Mouse (Mus musculus) granulocyte monocyte progenitor cell, adult 5-6 weeks (primary cell): ENCODE results near the gene Lce1c. TPM values are rescaled to one million over a fixed set of nuclear protein-coding genes. Genes with fewer than 3 reads are reported as not detected.

ENCODE experiments used
- ATAC-seq: replicated peaks from 2 replicates; pipeline ENCODE4 v1.8.0; 2016; ENCODE audit warnings: mild to moderate bottlenecking, moderate TSS enrichment, inconsistent platforms; ENCODE audit not compliant: poor library complexity, severe bottlenecking
- total RNA-seq, 2 experiments: library from RNA; stranded (forward) in 1 of 2; stranded (reverse) in 1 of 2; fragments of 200-712, 200-1000 nt in 1 of 2; fragments of >200 nt in 1 of 2; fragmentation: Nextera tagmentation in 1 of 2; gene quantifications; 2 replicates each; pipeline ENCODE4 v1.2.3; 2014 to 2017

The Lce1c gene
- not detected in 2 replicates for total RNA-seq (2014; fragmentation: Nextera tagmentation)
- not detected in 2 replicates for total RNA-seq (2017)

DNA sequence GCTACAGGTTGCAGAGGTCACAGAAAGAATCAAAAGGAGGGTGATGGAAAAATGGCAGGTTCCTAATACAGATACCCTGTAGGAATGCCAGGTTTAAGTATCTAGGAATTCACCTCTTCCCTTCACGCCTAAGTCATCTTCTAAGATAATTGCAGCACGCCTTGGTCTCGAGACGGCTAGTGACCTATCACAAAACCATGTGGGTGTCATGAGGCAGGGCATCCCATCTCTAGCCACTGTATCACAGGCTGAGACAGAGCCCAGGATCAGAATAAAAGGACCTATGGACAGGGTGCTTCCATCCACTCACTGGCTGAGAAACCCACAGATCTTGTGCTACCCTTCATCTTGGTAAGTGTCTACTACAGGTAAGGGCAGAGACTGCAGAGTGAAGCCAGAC, at the start of gene Lce1c:
Lce1c (plus strand) TSS at position 301 of the 400 bp plus-strand sequence.
- no peak for ATAC-seq

DNA sequence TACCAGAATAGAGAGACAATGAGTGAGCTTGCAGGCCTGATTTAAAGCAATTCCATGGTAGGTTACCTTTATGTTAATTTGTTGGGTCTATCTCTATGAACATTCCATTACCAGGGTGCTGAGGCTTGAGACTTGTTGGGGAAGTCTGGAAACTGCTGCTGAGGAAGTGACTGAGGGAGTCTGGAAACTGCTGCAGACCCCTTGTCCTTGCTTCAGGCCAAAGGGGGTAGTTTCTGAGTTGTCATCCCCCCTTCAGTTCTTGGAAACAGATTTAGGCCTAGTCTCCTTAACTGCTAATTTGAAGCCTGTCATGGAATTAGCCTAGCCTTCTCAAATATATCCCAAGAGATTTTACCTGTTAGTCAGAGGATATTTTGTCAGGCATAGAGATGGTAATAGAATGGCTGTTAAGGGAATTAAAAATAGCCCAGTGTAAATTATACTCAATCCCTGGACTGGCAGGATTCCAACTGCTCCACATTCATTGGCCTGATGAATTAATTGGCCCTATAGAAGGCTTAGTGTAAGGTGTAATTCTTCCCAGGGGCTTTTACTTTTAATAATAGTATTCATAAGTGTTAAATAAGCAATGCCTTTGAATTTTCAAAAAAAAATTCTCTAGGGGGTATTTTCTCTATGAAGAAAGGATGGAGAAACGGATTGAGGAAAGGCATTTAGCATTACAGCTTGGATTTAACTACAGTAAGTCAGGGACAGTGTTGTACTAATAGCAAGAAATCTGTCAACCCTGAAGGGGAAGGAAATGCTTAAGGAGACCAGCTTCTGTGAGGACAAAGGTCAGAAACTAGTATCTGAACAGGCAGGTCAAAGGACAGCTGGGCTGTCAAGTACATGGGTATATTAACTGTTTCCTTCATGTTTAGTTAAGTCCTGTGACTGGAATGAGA, 41.0 kb upstream of the Lce1c start:
- ATAC-seq: no peak

DNA sequence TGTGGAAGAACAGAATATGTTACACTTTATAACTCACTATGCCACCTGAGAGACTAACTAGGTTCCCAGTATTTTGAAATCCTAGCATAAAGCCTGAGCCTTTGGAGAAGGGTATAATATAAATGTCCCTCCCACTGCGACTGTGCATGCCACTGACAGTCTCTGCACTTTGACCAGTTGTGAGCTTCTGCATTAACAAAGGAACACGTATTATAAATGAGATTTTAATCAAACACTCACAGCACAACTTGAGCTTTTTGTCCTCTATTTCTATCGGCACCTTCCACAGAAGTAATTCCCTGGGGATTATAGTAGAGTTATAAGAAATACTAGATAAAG, 40.4 kb upstream of the Lce1c start:
- ATAC-seq: no peak

DNA sequence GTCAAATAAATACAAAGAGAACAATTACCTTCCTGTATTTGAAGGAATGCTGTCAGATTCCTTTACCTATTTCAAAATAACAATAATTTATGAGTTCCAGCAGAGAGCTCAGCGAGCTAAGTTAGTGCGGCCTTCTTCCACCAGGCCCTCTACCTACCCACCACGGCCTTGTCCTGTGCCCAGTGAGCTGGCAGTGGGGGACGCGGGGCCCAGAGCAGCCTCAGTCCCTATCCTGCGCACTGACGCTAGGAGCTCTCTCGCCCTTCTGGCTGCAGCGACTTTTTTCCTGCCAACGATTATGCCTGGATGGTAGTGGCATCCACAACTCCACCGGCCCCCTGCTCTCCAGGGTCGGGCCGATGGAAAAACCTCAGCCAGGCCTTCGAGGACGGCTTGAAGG, 39.2 kb upstream of the Lce1c start:
- no peak for ATAC-seq

DNA sequence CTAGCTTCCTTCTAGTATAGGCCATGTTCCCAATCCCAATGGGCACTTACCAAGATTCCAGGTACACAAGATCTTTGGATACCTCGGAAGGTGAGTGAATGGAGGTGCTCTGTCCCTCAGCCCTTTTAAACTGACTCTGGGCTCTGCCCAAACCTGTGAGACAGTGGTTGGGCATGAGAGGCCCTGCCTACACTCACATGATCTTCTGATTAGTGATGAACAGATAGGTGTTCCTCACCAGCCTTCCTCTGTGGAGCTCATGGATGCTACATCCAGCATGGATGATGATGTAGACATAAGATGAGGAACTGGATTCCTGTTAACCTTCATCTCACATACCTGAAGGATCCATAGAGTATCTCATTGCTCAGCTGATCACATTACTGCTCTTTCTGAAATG, 30.8 kb upstream of the Lce1c start, which contains the start of gene Lce1a1:
Lce1a1 (minus strand) TSS at position 101 of the 400 bp plus-strand sequence.
- ATAC-seq: no peak

DNA sequence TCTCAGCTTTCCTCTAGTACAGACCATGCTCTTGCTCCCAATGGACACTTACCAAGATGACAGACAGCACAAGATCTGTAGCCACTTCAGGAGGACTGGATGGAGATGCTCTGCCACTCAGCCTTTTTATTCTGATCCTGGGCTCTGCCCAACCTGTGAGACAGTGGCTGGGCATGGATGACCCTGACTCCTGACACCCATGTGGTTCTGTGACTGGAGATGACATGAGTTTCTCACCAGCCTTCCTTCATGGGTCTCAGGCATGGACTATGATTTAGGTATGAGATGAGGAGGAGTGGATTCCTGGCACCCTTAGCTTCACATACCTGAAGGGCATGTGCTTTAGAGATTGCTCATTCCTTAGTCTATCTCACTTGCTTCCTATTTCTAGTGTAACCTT, 22.2 kb upstream of the Lce1c start, which contains the start of gene Lce1b:
Lce1b (minus strand) TSS at position 101 of the 400 bp plus-strand sequence.
- ATAC-seq: no peak

DNA sequence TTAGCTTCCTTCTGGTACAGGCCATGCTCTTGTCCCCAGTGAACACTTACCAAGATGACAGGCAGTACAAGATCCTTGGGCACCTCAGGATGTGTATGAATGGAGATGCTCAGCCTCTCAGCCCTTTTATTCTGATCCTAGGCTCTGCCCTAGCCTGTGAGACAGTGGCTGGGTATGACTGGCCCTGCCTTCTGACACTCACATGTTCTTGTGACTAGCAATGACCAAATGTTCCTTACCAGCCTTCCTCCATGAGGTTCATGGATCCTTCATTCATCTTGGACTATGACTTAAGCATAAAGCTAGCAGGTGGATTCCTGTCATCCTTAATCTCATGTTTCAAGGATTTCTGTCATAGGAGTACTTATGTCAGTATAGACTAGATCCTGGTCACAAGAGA, 8.8 kb upstream of the Lce1c start, which contains the start of gene Lce1a2:
Lce1a2 (minus strand) TSS at position 101 of the 400 bp plus-strand sequence.
- ATAC-seq: no peak

DNA sequence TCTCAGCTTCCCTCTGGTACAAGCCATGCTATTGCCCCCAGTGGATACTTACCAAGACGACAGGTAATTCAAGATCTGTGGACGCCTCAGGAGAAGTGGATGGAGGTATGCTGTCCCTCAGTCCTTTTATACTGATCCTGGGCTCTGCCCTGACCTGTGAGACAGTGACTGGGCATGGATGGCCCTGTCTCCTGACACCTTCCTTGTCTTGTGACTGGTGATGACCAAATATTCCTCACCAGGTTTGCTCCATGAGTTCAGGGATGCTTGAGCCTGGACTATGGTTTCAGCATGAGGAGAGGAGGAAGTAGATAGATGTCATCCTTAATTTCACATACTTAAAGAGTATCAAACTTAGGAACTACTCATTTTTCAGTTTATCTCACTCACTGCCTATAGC, 8.1 kb downstream of the Lce1c start, which contains the start of gene Lce1d:
Lce1d (minus strand) TSS at position 101 of the 400 bp plus-strand sequence.
- no peak for ATAC-seq

DNA sequence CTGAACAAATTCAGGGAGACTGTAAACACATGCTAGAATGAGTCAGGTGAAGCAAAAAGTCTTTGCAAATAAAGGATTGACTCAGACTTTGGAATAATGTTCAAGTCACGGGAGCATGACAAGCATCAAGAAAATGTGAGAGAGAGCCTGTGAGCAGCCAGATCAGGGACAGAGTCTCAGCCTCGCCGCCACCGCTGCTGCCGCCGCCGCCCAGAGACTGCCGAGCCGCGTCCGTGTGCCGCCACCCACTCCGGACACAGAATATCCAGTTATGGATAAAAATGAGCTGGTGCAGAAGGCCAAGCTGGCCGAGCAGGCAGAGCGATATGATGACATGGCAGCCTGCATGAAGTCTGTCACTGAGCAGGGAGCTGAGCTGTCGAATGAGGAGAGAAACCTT, 10.1 kb downstream of the Lce1c start:
- ATAC-seq: peak; percentile 62

DNA sequence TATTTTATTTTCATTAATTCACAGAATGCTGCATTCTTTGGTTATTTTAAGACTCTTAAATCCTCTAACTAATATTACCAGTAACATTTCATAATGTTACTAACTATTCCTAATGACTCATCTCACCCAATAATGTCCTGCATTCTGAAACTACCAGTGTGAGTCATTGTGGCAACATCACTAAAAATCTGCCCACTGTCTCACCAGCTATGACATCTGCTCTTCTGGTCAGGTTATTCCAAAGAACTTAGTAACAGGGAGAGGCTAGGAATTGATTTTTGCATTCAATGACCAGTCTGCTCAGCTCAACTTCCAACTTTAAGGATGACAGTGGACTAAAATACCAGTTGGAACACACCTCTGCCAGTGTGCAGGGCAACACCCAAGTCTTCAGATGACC, 12.6 kb downstream of the Lce1c start:
- ATAC-seq: no peak

DNA sequence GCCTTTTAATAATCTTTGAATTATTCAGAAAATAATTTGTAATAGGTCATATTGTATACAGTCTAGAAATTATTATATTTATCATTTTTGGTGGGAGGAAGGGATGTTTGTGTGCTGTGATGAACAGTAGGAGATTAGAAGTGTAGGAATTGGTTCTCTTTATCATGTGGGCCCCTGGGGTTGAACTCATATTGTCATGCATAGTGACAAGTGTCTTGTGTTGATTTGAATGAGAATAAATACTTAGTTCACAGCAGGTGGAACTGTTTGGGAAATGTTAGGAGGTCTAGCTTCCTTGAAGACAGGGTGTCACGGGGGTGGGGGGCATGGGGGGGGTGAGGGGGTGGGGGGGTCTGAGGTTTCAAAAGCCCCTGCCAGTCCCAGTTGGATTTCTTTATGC, 15.6 kb downstream of the Lce1c start:
- no peak for ATAC-seq

DNA sequence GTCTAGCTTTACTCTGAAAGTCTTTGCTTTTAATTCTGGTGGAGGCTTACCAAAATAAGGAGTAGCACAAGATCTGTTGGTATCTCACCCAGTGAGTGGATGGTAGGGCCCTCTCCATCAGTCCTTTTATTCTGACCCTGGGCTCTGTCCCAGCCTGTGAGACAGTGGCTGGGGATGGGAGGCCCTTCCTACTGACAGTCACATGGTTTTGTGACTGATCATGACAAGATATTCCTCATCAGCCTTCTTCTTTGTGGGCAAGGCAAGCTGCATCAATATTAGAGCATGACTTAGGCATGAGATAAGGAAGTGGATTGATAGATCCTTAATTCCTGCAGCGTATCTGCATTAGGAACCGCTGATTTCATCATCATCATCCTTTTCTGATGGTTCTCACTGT, 29.9 kb downstream of the Lce1c start, which contains the start of gene Lce1e:
Lce1e (minus strand) TSS at position 101 of the 400 bp plus-strand sequence.
- ATAC-seq: no peak

DNA sequence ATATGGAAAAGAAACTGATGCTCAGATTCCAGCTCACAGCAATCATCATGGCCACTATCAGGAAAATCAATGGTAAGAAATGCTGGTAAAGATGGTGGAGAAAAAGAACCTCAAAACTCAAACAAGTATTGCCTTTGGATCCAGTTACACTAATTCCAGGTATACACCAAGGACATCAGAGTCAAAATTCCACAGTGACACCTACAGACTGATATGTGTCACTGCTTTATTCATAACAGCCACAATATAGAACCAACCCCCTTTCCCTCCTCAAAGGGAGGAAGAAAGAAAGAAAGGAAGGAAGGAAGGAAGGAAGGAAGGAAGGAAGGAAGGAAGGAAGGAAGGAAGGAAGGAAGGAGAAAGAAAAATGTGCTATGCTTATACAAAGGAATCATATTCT, 36.1 kb downstream of the Lce1c start:
- no peak for ATAC-seq

DNA sequence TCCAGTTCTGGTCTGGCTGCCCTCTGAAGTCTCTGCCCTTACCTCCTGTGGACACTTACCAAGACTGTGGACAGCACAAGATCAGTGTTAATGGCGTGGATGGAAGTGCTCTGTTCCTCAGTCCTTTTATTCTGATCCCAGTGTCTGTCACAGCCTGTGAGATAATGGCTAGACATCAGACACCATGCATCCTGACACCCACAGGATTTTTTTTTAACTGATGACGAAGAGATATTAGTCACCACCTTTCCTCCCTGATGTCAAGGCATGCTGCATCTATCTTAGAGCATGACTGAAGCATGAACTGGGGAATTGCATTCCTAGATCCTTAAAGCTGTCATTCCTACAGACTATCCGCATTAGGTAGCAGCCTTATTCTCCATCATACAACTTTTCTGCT, 41.2 kb downstream of the Lce1c start, which contains the start of gene Lce1f:
Lce1f (minus strand) TSS at position 101 of the 400 bp plus-strand sequence.
- ATAC-seq: no peak

DNA sequence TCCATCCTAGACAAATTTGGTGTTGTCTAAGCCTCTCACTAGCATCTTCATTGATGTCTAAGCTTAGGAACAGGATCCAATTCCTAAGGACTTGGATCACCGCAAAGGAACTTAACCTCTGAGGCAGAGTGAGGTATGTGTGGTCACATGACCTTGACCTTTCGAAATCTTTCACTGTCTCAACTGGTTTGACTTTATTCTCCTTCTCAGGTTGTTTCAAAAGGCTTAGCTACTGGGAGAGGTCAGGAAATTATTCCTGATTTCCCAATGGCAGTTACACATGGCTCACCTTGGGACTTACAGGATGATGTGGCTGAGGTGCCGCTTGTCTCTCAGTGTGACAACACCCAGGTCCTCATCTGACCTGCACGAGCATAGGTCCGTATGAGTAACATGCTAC, 43.6 kb downstream of the Lce1c start:
- no peak for ATAC-seq

Other genes with a start within 250 kb of the Lce1c start
- 5.2 and 10.9 TPM in 2 replicates for gene Gm9774, start 249.8 kb upstream of the Lce1c start, total RNA-seq (2014; fragmentation: Nextera tagmentation)
- 1.2 TPM in 2 replicates for gene Gm9774, start 249.8 kb upstream of the Lce1c start, total RNA-seq (2017)
- gene Sprr2k, start 246.7 kb upstream of the Lce1c start, total RNA-seq (2014; fragmentation: Nextera tagmentation): not detected in 2 replicates
- not detected in 2 replicates for gene Sprr2k, start 246.7 kb upstream of the Lce1c start, total RNA-seq (2017)
- not detected in 2 replicates for gene Sprr1b, start 240.5 kb upstream of the Lce1c start, total RNA-seq (2014; fragmentation: Nextera tagmentation)
- not detected in 2 replicates for gene Sprr1b, start 240.5 kb upstream of the Lce1c start, total RNA-seq (2017)
- not detected in 2 replicates for gene Sprr3, start 220.5 kb upstream of the Lce1c start, total RNA-seq (2014; fragmentation: Nextera tagmentation)
- gene Sprr3, start 220.5 kb upstream of the Lce1c start, total RNA-seq (2017): not detected in 2 replicates
- not detected in 2 replicates for gene Sprr1a, start 193.4 kb upstream of the Lce1c start, total RNA-seq (2014; fragmentation: Nextera tagmentation)
- not detected in 2 replicates for gene Sprr1a, start 193.4 kb upstream of the Lce1c start, total RNA-seq (2017)
- not detected in 2 replicates for gene Sprr4, start 178.8 kb upstream of the Lce1c start, total RNA-seq (2014; fragmentation: Nextera tagmentation)
- gene Sprr4, start 178.8 kb upstream of the Lce1c start, total RNA-seq (2017): not detected in 2 replicates
- not detected in 2 replicates for gene 2310046K23Rik, start 144.7 kb upstream of the Lce1c start, total RNA-seq (2014; fragmentation: Nextera tagmentation)
- not detected in 2 replicates for gene 2310046K23Rik, start 144.7 kb upstream of the Lce1c start, total RNA-seq (2017)
- gene Ivl, start 105.5 kb upstream of the Lce1c start, total RNA-seq (2014; fragmentation: Nextera tagmentation): not detected in 2 replicates
- gene Ivl, start 105.5 kb upstream of the Lce1c start, total RNA-seq (2017): not detected in 2 replicates
- not detected in 2 replicates for gene Smcp, start 90.2 kb upstream of the Lce1c start, total RNA-seq (2014; fragmentation: Nextera tagmentation)
- not detected in 2 replicates for gene Smcp, start 90.2 kb upstream of the Lce1c start, total RNA-seq (2017)
- gene 2210017I01Rik, start 71.8 kb upstream of the Lce1c start, total RNA-seq (2014; fragmentation: Nextera tagmentation): not detected in 2 replicates
- gene 2210017I01Rik, start 71.8 kb upstream of the Lce1c start, total RNA-seq (2017): not detected in 2 replicates
- gene Lce6a, start 57.6 kb upstream of the Lce1c start, total RNA-seq (2014; fragmentation: Nextera tagmentation): not detected in 2 replicates
- gene Lce6a, start 57.6 kb upstream of the Lce1c start, total RNA-seq (2017): not detected in 2 replicates
- not detected in 2 replicates for gene Lce1a1, start 30.9 kb upstream of the Lce1c start, total RNA-seq (2014; fragmentation: Nextera tagmentation)
- gene Lce1a1, start 30.9 kb upstream of the Lce1c start, total RNA-seq (2017): not detected in 2 replicates
- gene Lce1b, start 22.3 kb upstream of the Lce1c start, total RNA-seq (2014; fragmentation: Nextera tagmentation): not detected in 2 replicates
- gene Lce1b, start 22.3 kb upstream of the Lce1c start, total RNA-seq (2017): not detected in 2 replicates
- not detected in 2 replicates for gene Lce1a2, start 8.9 kb upstream of the Lce1c start, total RNA-seq (2014; fragmentation: Nextera tagmentation)
- gene Lce1a2, start 8.9 kb upstream of the Lce1c start, total RNA-seq (2017): not detected in 2 replicates
- not detected in 2 replicates for gene Lce1d, start 8.0 kb downstream of the Lce1c start, total RNA-seq (2014; fragmentation: Nextera tagmentation)
- not detected in 2 replicates for gene Lce1d, start 8.0 kb downstream of the Lce1c start, total RNA-seq (2017)
- not detected in 2 replicates for gene Lce1e, start 29.8 kb downstream of the Lce1c start, total RNA-seq (2014; fragmentation: Nextera tagmentation)
- not detected in 2 replicates for gene Lce1e, start 29.8 kb downstream of the Lce1c start, total RNA-seq (2017)
- not detected in 2 replicates for gene Lce1f, start 41.1 kb downstream of the Lce1c start, total RNA-seq (2014; fragmentation: Nextera tagmentation)
- not detected in 2 replicates for gene Lce1f, start 41.1 kb downstream of the Lce1c start, total RNA-seq (2017)
- gene Gm38119, start 59.8 kb downstream of the Lce1c start, total RNA-seq (2014; fragmentation: Nextera tagmentation): not detected in 2 replicates
- gene Gm38119, start 59.8 kb downstream of the Lce1c start, total RNA-seq (2017): not detected in 2 replicates
- gene Lce1g, start 73.1 kb downstream of the Lce1c start, total RNA-seq (2014; fragmentation: Nextera tagmentation): not detected in 2 replicates
- gene Lce1g, start 73.1 kb downstream of the Lce1c start, total RNA-seq (2017): not detected in 2 replicates
- not detected in 2 replicates for gene Lce1h, start 85.8 kb downstream of the Lce1c start, total RNA-seq (2014; fragmentation: Nextera tagmentation)
- gene Lce1h, start 85.8 kb downstream of the Lce1c start, total RNA-seq (2017): not detected in 2 replicates
- gene Lce1i, start 99.7 kb downstream of the Lce1c start, total RNA-seq (2014; fragmentation: Nextera tagmentation): not detected in 2 replicates
- not detected in 2 replicates for gene Lce1i, start 99.7 kb downstream of the Lce1c start, total RNA-seq (2017)
- gene Lce1j, start 111.3 kb downstream of the Lce1c start, total RNA-seq (2014; fragmentation: Nextera tagmentation): not detected in 2 replicates
- not detected in 2 replicates for gene Lce1j, start 111.3 kb downstream of the Lce1c start, total RNA-seq (2017)
- not detected in 2 replicates for gene Lce1k, start 128.6 kb downstream of the Lce1c start, total RNA-seq (2014; fragmentation: Nextera tagmentation)
- not detected in 2 replicates for gene Lce1k, start 128.6 kb downstream of the Lce1c start, total RNA-seq (2017)
- gene Kprp, start 148.0 kb downstream of the Lce1c start, total RNA-seq (2014; fragmentation: Nextera tagmentation): not detected in 2 replicates
- gene Kprp, start 148.0 kb downstream of the Lce1c start, total RNA-seq (2017): not detected in 2 replicates
- gene Lce1l, start 172.0 kb downstream of the Lce1c start, total RNA-seq (2014; fragmentation: Nextera tagmentation): not detected in 2 replicates
- not detected in 2 replicates for gene Lce1l, start 172.0 kb downstream of the Lce1c start, total RNA-seq (2017)
- gene 2310050C09Rik, start 191.0 kb downstream of the Lce1c start, total RNA-seq (2014; fragmentation: Nextera tagmentation): not detected in 2 replicates
- not detected in 2 replicates for gene 2310050C09Rik, start 191.0 kb downstream of the Lce1c start, total RNA-seq (2017)
- not detected in 2 replicates for gene Lce3a, start 247.0 kb downstream of the Lce1c start, total RNA-seq (2014; fragmentation: Nextera tagmentation)
- not detected in 2 replicates for gene Lce3a, start 247.0 kb downstream of the Lce1c start, total RNA-seq (2017)